Mouse (Mus musculus) forebrain, embryonic 15.5 days (tissue): ENCODE measurements around the gene Thsd4. TPM values are rescaled to one million over a fixed set of nuclear protein-coding genes. Genes with fewer than 3 reads are reported as not detected.

Experiments
- ATAC-seq: fragments of 200-750 bp; cut with Nextera tagmentation; replicated peaks from 2 replicates; pipeline ENCODE4 v1.8.0; 2017; ENCODE audit warnings: mild to moderate bottlenecking, moderate TSS enrichment, moderate library complexity
- H3K27ac ChIP-seq: fragments of 300-500 bp; sonication (generic); replicated peaks from 2 replicates; pipeline ENCODE4 v1.5.1; 2015; ENCODE audit warnings: mild to moderate bottlenecking, inconsistent platforms
- H3K27me3 ChIP-seq: fragments of 300-500 bp; sonication (generic); 2 replicates; pipeline ENCODE4 v1.6.1; 2015; ENCODE audit warnings: inconsistent platforms
- H3K36me3 ChIP-seq: fragments of 300-500 bp; sonication (generic); 2 replicates; pipeline ENCODE4 v1.6.1; 2015; ENCODE audit warnings: mild to moderate bottlenecking, inconsistent platforms
- H3K4me1 ChIP-seq: fragments of 300-500 bp; sonication (generic); 2 replicates; pipeline ENCODE4 v1.6.1; 2015; ENCODE audit warnings: inconsistent platforms
- H3K4me2 ChIP-seq: fragments of 300-500 bp; sonication (generic); replicated peaks from 2 replicates; pipeline ENCODE4 v1.6.1; 2015; ENCODE audit warnings: mild to moderate bottlenecking, inconsistent platforms
- H3K4me3 ChIP-seq: fragments of 300-500 bp; sonication (generic); 2 replicates; pipeline ENCODE4 v1.5.1; 2015; ENCODE audit warnings: mild to moderate bottlenecking, inconsistent platforms
- H3K9ac ChIP-seq: fragments of 300-500 bp; sonication (generic); replicated peaks from 2 replicates; pipeline ENCODE4 v1.6.1; 2015; ENCODE audit warnings: mild to moderate bottlenecking, inconsistent platforms
- H3K9me3 ChIP-seq: fragments of 300-500 bp; sonication (generic); 2 replicates; pipeline ENCODE4 v1.6.1; 2016; ENCODE audit warnings: inconsistent platforms
- WGBS: fragments of 180-500 bp; shearing (Covaris S2); methylation state at CpG from one replicate; pipeline ENCODE4 v1.1.7; 2015; ENCODE audit warnings: mixed read lengths; 5-methylcytosine and 5-hydroxymethylcytosine counted together
- polyA plus RNA-seq: library from polyadenylated mRNA; unstranded; fragments of >200 nt; fragmentation: Nextera tagmentation; extraction: Ambion mirVana; gene quantifications from 2 replicates; pipeline ENCODE4 v1.2.1, GENCODE M21; 2015

Thsd4 gene
- polyA plus RNA-seq, 1 experiment from 2014 or later = 4.9 TPM

GRCm38 (mm10) chr9:60513329-60513788 is 8.5 kb downstream of the Thsd4 start:
- no peak for ATAC-seq
- 50% methylated on average over 11 of the region's 11 CpGs for WGBS

GRCm38 (mm10) chr9:60510876-60511275 is 11.0 kb downstream of the Thsd4 start:
- ATAC-seq = no peak
- Histone ChIP-seq H3K9me3 (no peaks in the 10 kb centered on the region), H3K4me1 (no peaks in the 10 kb centered on the region), H3K4me3 (no peak overlapping the region), H3K36me3 (no peaks in the 10 kb centered on the region), H3K4me2 (no peak overlapping the region), H3K27ac (no peak overlapping the region), H3K9ac (no peak overlapping the region), H3K27me3 (no peaks in the 10 kb centered on the region)
- WGBS = 39% methylated on average over 6 of the region's 6 CpGs

More at GRCm38 (mm10) chr9:60513329-60513788, 8.5 kb downstream of the Thsd4 start:
- no peaks in the 10 kb centered on the region for H3K27me3 ChIP-seq
- no peaks in the 10 kb centered on the region for H3K9me3 ChIP-seq
- H3K36me3 ChIP-seq = no peaks in the 10 kb centered on the region
- H3K27ac ChIP-seq = no peak overlapping the region
- H3K9ac ChIP-seq = no peak overlapping the region
- H3K4me2 ChIP-seq = no peak overlapping the region
- H3K4me3 ChIP-seq = no peak overlapping the region
- peaks cover 12% of the 10 kb centered on the region; the same call in 1 of the 2 replicates for H3K4me1 ChIP-seq

GRCm38 (mm10) chr9:60506136-60506535 is 15.7 kb downstream of the Thsd4 start:
- H3K27me3 ChIP-seq = no peaks in the 10 kb centered on the region
- no peaks in the 10 kb centered on the region for H3K9me3 ChIP-seq
- no peak overlapping the region for H3K9ac ChIP-seq
- H3K27ac ChIP-seq = no peak overlapping the region
- 53% methylated on average over 5 of the region's 5 CpGs for WGBS
- no peak overlapping the region for H3K4me3 ChIP-seq
- H3K4me1 ChIP-seq = no peaks in the 10 kb centered on the region
- no peaks in the 10 kb centered on the region for H3K36me3 ChIP-seq
- H3K4me2 ChIP-seq = no peak overlapping the region
- ATAC-seq = no peak

DNA sequence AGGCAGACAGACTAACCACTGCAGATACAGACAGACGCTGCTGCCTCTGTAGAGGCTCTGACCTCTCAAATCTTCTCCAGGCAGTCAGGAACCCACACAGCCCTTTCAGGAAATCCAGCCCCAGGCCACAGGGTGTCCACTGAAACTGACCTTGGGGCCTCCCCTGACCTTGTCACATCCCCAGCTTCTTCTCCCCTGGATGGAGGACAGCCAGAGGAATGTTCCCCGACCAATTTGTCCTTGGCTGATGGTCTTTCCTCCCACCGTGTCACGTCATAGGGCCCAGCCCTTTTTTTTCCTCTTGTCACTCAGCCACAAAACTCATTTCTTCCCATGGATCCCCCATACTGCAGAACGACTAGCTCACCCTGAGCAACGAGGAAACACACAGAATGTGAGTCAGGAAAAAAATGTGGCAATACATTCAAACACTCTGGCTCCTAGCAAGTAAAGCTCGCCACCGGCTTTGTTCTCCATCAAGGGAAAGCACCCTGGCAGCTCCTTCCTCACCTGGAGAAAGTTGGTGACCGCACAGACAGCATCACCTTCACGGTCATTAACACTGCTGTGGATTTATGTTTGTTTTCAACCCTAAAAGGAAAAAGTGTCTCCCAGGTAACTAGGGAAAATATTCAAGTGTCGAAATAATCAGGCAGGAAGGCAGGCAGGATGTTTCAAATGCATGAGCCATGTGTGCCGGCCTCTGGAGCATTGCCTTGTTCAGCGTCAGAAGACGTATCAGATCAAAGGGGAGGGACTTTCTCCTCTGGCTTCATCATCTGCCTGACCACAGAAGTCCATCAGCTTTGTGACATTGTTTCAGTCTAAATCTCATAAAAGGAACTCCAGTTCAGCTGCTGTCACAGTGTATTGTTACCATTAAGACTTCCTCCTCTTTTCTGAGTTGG is 17.2 kb downstream of the Thsd4 start:
- H3K9ac ChIP-seq = no peak overlapping the region
- WGBS = 68% methylated on average over 14 of the region's 14 CpGs
- H3K36me3 ChIP-seq = no peaks in the 10 kb centered on the region
- H3K27me3 ChIP-seq = no peaks in the 10 kb centered on the region
- H3K9me3 ChIP-seq = no peaks in the 10 kb centered on the region
- H3K4me1 ChIP-seq = no peaks in the 10 kb centered on the region
- no peak overlapping the region for H3K27ac ChIP-seq
- ATAC-seq = no peak
- no peak overlapping the region for H3K4me3 ChIP-seq
- H3K4me2 ChIP-seq = no peak overlapping the region

DNA sequence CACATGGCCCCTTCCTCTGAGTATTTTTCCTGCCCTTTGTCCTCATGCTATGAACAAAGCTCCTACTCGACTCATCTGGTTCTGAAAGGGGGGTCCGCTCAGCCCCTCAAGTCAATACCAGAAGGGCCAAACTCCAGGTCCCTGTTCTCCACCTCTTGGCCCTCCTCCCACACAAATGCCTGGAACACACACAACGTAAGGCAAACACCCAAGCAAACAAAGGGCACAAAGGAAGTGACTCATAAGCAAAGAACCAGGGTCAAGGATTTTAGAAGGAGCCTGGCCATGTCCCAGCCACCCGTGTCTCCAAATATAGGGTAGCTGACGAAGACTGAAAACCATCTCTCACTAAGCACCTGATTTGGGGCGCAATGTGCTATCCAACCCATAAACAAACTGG is 19.6 kb downstream of the Thsd4 start:
- no peak overlapping the region for H3K4me2 ChIP-seq
- WGBS = 86% methylated on average over 6 of the region's 6 CpGs
- no peaks in the 10 kb centered on the region for H3K27me3 ChIP-seq
- H3K4me3 ChIP-seq = no peak overlapping the region
- H3K36me3 ChIP-seq = no peaks in the 10 kb centered on the region
- no peaks in the 10 kb centered on the region for H3K9me3 ChIP-seq
- no peaks in the 10 kb centered on the region for H3K4me1 ChIP-seq
- H3K9ac ChIP-seq = no peak overlapping the region
- no peak for ATAC-seq
- no peak overlapping the region for H3K27ac ChIP-seq

GRCm38 (mm10) chr9:60501504-60502179 is 20.2 kb downstream of the Thsd4 start:
- Histone ChIP-seq H3K4me3 (no peak overlapping the region), H3K4me1 (no peaks in the 10 kb centered on the region), H3K9me3 (no peaks in the 10 kb centered on the region), H3K27ac (no peak overlapping the region), H3K27me3 (no peaks in the 10 kb centered on the region), H3K9ac (no peak overlapping the region), H3K36me3 (no peaks in the 10 kb centered on the region), H3K4me2 (no peak overlapping the region)
- no peak for ATAC-seq
- 72% methylated on average over 5 of the region's 5 CpGs for WGBS

DNA sequence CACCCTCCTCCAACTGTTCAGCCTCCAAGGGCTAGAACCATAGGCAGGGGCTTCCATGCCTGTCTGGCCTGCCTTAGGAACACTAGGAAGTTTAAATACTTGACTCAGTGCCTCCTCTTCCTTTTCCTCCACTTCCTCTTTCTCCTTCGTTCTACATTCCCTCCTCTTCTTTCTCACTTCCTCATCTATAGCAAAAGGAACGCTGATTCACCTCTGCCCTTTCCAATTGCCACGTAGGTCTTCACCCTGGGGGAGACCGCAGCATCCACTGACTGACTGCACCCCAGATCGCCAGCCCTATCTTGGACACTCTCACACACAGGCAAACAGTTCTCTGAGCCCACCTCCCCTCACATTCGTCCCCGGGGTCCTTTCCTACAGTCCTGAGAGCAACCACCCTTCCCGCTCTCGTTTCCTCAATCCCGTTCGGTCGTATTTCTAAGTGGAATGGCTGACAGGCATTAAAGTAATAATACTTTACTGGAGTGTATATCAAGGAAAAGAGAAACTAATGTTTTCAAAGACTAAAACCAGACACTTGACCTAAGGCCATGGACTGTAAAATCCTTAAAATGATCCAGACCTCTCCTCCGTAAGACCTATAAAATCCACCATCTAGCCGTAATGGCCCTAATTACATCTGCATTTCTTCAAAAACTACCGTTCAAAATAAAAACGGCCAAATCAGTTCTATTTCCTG is 29.4 kb downstream of the Thsd4 start:
- peaks cover 6% of the 10 kb centered on the region; the same call in 1 of the 2 replicates for H3K4me1 ChIP-seq
- 93% methylated on average over 16 of the region's 16 CpGs for WGBS
- H3K36me3 ChIP-seq = no peaks in the 10 kb centered on the region
- no peaks in the 10 kb centered on the region for H3K27me3 ChIP-seq
- ATAC-seq = no peak
- H3K9ac ChIP-seq = no peak overlapping the region
- H3K4me3 ChIP-seq = no peak overlapping the region
- no peaks in the 10 kb centered on the region for H3K9me3 ChIP-seq
- no peak overlapping the region for H3K4me2 ChIP-seq
- no peak overlapping the region for H3K27ac ChIP-seq

DNA sequence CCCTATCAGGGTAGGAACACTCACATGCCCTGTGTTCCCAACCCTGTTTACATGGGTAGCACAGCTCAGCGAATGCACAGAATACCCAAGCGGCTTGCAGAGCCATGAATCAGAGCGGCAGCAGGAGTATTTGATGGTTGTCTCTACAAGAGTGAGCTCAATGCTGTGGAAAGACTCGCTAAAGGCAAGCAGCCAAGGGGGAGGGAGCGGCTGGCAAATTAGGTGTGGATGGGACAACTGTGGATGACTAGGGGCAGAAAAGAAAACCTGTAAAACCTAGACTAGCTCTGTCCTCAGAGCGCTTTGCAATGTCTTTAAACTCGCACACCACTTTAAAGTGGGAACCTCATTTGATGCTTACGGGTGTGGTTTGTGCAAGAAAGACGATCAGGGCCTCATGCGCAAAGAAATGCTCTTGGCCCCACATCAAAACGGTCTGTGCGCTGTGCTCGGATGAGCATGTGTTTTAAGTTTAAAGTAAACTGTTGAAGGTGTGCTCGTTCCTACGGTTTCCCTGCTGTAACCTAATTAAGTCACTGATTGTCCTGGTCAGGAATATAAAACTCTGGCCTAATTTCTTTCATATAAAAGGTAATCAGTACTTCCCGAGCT is 30.3 kb downstream of the Thsd4 start:
- Histone ChIP-seq H3K9ac (no peak overlapping the region), H3K4me1 (peaks cover 6% of the 10 kb centered on the region; the same call in 1 of the 2 replicates), H3K27ac (no peak overlapping the region), H3K9me3 (no peaks in the 10 kb centered on the region), H3K36me3 (no peaks in the 10 kb centered on the region), H3K4me2 (no peak overlapping the region), H3K27me3 (no peaks in the 10 kb centered on the region), H3K4me3 (no peak overlapping the region)
- WGBS = 65% methylated on average over 16 of the region's 16 CpGs
- no peak for ATAC-seq

GRCm38 (mm10) chr9:60491079-60491478 is 30.8 kb downstream of the Thsd4 start:
- 88% methylated on average over 8 of the region's 8 CpGs for WGBS
- no peaks in the 10 kb centered on the region for H3K9me3 ChIP-seq
- no peak overlapping the region for H3K27ac ChIP-seq
- peaks cover 6% of the 10 kb centered on the region; the same call in 1 of the 2 replicates for H3K4me1 ChIP-seq
- no peak overlapping the region for H3K4me3 ChIP-seq
- no peaks in the 10 kb centered on the region for H3K27me3 ChIP-seq
- no peaks in the 10 kb centered on the region for H3K36me3 ChIP-seq
- H3K9ac ChIP-seq = no peak overlapping the region
- no peak for ATAC-seq
- no peak overlapping the region for H3K4me2 ChIP-seq

DNA sequence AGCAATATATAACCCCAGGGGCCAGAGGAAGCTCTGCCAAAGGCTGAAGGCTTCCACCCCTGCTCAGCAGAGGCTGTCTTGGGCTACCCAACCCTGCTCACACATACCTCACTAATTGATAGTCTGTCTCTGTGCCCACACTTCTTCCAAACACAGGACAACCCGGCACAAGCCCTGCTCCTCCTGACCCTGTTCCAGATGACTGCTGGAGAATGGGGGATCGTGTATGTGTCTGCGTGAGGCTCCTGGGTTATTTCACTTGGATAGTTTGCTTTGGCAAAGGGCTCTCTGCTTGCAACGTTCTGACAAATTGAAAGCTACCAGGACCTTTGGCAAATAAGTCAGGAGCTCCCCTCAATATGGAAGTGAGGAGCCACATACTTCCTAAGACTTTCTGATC is 33.0 kb downstream of the Thsd4 start:
- no peak overlapping the region for H3K27ac ChIP-seq
- no peak overlapping the region for H3K4me2 ChIP-seq
- no peaks in the 10 kb centered on the region for H3K36me3 ChIP-seq
- no peaks in the 10 kb centered on the region for H3K27me3 ChIP-seq
- 74% methylated on average over 4 of the region's 4 CpGs for WGBS
- H3K4me1 ChIP-seq = peaks cover 6% of the 10 kb centered on the region; the same call in 1 of the 2 replicates
- H3K4me3 ChIP-seq = no peak overlapping the region
- ATAC-seq = no peak
- no peaks in the 10 kb centered on the region for H3K9me3 ChIP-seq
- H3K9ac ChIP-seq = no peak overlapping the region

DNA sequence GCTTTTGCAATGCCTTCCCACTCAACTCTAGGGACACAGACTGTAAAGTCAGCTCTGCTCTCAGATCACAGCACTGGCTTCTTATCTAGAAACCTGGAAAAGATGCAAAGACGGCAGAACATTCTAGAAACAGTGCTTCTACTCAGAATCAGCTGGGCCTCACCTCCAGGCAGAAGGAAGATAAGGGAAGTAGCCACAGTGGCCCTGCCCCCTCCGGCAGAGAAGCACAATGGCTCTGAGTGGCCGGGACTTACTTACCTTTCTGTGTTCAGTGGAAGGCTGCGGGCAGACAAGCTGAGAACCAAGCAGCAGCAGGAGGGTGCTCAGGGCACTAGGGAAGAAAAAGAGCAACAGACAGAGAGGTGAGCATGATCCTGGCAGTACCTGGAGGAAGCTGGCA is 39.7 kb downstream of the Thsd4 start:
- Histone ChIP-seq H3K4me2 (no peak overlapping the region), H3K9me3 (no peaks in the 10 kb centered on the region), H3K27ac (no peak overlapping the region), H3K4me3 (no peak overlapping the region), H3K36me3 (no peaks in the 10 kb centered on the region), H3K27me3 (no peaks in the 10 kb centered on the region), H3K9ac (no peak overlapping the region), H3K4me1 (peaks cover 12% of the 10 kb centered on the region)
- no peak for ATAC-seq
- WGBS = 73% methylated on average over 4 of the region's 4 CpGs
